Mouse (Mus musculus): ENCODE measurements at regions not wholly inside any gene's neighbourhood (a gene's known extent, or its start where the extent isn't known, plus 50 kb on each side); places are given as distances from the start of the nearest gene placed in this dataset.

DNA sequence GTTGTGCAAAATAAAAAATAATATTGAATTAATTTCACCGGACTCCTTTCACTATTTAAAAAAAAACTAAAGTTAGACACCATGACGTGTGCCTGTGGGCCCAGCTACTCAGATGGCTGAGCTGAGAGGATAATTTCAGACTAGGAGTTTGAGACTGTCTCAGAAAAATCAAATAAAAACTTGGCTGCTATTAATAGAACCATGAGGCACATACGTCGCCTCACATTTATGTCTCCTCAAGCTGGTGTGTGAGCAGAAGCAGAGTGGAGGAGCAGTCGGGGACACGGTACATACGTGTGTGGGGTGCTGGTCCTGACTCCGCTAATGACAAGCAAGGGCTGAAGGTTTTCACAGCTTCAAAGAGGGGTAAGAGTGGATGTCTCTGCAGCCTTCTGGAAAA is 52.8 kb upstream of the Dmrtb1 start:
- no peak for DNase-seq (ENCODE audit: low read depth)

DNA sequence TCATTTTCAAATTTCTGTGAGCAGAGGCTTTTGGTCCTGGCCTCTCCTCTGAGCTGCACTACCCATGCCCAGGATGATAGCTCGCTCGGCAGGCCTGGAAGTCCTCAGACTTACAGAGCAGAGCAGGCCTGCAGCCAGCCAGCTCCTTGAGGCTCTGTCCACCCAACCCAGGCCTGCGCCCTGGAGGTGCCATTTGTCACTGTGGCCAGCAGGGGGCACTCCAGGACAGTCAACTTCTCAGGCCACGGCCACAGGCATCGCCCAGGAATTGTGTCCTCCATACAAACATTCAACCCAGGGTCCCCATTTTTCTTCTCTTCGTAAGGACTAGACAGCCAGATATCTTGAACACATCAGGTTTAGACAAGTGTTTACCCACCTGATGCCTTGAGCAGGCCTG is 53.9 kb upstream of the Dmrtb1 start:
- DNase-seq (ENCODE audit: low read depth) = peak; percentile 73

DNA sequence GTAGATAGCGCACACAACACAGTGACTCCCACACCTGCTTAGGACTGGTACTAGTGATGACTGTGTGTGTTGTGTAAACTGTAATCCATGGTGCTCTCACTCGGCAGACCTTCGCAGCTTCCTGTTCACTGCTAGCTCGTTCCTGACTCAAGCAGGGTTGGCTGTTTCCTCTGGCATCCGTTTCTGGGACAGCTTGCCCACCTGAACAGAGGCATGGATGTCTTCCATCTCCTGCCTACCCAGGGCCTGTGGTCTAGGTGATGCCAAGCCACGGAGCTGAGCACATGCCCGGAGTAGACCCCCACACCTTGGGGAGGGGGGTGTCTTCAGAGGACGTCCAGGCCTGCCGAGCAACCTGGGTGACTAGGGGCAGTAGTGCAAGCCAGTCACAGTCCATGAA is 54.7 kb upstream of the Dmrtb1 start:
- DNase-seq (ENCODE audit: low read depth) = no peak

DNA sequence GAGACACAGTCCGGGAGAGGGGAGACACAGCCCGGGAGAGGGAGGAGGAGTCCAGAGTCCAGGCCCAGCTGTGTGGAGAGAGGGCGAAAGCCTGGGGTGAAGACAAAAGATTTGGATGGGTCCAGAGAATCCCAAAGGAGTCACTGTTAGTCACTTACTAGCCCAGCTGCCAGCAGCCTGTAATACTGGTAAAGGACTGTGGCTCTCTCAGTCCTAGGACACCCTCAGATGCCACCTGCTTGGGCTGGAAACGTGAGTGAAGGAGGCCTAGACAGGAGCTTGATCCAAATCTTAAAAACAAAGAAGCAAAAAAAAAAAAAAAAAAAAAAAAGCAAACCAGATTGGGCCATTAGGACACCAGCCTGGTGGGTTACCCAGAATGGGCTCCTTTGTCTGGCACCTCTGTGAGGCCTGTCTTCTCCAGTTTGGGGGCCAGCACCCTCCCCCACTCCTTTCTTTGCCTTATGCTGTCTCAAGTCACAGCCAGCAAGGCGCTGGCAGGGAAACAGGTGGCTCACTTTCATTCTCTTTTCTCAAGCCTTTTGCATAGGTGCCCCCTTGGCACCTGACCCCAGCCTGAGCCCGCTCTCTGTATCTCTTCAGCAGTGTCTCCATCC is 55.9 kb upstream of the Dmrtb1 start:
- no peak for DNase-seq (ENCODE audit: low read depth)

DNA sequence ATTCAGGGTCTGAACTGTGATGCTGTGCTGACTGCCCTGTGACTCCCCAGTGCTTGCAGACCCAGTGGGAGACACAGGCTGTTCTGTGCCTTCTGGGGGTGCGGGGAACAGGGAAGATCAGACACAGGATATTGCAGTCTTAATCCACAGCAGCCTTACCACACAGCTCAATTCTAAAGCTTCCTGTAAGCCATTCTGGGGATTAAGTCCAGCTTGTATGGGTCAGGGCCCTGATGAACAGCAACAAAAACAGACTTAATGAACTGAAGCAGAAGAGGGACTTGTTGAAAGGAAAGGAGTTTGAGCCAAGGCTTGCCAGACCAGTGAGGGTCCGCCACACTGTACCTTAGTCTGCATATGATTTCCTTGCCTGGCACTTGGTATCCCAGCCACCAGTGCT is 58.4 kb upstream of the Lrp8 start:
- DNase-seq (ENCODE audit: low read depth) = no peak

DNA sequence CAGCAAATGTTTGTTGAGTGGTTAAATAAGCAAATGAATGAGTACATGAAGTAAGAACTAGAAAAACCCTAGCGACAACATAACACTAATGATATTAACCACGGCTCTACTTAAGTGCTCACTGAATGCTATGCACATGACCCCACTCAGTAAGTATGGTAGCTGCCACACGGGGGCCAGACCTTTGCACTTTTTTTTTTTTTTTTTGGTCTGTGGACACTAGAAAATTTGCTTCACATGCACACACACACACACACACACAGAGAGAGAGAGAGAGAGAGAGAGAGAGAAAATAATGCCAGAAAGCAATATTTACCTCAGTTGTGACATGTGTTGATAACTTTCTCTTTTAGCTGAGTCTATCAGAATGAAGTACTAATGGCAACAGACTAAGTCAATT is 55.7 kb upstream of the Lrp8 start:
- no peak for DNase-seq (ENCODE audit: low read depth)

DNA sequence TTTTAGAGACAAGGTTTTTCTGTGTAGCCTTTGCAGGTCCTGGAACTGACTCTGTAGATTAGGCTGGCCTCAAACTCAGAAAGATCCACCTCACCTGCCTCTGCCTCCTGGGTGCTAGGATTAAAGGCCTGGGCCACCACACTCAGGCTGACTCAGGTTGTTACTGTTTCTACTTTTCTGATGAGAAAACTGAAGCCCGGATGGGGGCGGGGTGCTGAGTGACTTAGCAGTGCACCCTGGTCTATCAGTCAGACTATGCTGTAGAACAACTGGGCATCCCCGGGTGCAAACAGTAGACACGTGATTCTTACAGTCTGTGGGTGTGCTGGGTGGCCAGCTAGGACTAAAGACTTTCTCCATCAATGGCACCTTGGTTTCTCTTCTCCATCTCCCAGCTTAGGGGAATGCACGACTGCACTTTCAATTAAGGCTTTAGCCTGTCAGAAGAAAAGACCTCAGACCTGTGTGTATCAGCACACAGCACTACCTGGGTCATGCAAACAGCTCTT is 55.1 kb upstream of the Lrp8 start:
- no peak for DNase-seq (ENCODE audit: low read depth)

DNA sequence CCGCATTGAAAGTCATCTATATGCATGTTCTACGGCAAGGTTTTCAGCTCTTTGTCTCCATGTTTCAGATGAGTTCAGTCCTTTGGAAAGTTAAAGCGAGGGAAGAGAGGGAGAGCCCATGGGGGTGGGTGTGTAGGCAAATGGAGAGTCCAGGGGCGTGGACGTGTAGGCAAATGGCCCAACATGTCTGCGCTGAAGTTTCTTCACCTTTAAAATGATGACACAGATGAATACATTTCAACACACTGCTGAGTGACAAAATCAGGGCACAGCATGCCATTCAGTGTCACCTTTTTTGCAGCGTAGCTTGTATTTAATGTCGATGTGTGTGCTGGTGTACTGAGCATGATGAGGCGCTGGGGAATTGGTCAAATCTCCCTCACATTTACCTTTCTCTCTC is 54.6 kb upstream of the Lrp8 start:
- no peak for DNase-seq (ENCODE audit: low read depth)

DNA sequence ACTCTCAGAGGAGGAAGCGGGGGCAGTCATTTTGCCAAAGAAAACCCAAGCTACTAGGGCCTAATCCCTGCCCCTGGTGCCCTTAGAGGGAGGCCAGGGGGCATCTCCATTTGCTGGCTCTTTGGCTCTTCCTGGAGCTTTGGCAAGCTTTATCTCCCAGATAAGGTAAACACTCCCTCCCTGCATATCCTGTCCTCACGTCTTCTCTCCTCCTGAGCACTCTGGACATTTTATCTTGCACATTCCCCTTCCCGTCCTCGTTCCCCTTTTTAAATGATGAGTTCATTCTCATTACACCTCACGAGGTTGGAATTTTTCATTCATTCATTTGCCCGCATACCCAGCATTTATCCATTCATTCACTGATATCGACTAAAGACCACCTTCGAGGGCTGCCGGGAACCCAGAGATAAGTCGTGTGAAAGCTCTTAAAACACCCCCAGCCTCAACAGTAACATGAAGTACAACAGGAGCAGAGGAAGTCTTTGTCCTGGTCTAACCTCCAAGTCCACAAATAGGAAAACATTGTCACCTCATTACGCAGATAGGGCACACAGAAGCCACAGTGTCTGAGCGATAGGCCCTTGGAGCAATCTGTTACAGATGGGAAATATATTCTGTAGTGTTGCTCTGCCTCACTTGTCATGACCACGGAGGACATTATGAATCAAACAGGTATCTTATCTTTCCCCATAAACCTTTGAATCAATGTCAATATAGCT is 54.0 kb upstream of the Lrp8 start:
- no peak for DNase-seq (ENCODE audit: low read depth)

DNA sequence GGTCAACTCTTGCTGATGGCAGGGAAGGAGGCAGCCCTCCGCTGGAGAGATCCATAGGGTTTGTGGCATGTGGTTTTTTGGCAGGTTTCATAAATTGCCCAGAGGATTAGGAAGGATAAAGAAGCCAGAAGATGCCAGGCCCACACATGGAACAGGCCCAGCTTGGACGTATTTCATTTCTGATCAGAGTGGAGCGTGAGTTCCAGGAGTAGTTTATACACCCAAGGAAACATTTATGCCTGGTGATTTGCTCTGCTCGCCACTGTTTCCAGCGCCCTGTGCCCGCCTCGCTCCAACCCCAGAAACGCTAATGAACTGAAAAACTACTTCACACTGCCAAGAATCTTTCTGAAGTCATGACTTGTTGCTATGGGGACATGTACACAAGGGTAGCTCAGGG is 53.0 kb upstream of the Lrp8 start:
- DNase-seq (ENCODE audit: low read depth) = no peak

DNA sequence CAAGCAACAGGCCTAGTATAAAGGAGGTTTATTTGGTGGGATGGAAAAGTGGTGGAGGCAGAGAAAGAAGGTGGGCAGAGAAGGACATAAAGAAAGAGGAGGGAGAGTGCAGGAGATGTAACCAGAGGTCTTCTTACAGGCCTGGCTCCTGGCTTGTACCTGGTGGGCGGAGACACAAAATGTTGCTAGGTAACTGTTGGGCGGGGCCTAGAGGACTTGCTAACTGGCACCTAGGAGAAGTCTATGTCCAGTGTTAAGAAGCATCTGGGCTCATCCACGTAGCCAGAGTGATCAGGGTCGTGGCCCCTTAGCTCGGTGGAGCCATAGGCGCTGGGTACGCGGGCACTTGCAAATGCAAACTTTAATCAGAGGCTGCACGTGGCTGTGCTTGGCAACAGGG is 52.0 kb upstream of the Lrp8 start:
- DNase-seq (ENCODE audit: low read depth) = no peak
